Mouse (Mus musculus) small intestine, adult 2 months (tissue): ENCODE data around the gene Snx30. TPM values are rescaled to one million over a fixed set of nuclear protein-coding genes. Genes with fewer than 3 reads are reported as not detected.

Experiments
- H3K27ac ChIP-seq: fragments of 200-500 bp; 2 replicates; pipeline ENCODE4 v1.5.1; 2012; ENCODE audit warnings: low read depth, low read length, control low read depth, inconsistent platforms; ENCODE audit not compliant: insufficient read depth
- H3K27me3 ChIP-seq: fragments of 200-500 bp; 2 replicates; pipeline ENCODE4 v1.6.1; 2012; ENCODE audit warnings: mild to moderate bottlenecking, moderate library complexity, low read length, inconsistent platforms; ENCODE audit not compliant: control insufficient read depth, insufficient read depth
- H3K36me3 ChIP-seq: fragments of 200-500 bp; 2 replicates; pipeline ENCODE4 v1.6.1; 2012; ENCODE audit warnings: mild to moderate bottlenecking, low read length, control low read depth, inconsistent platforms; ENCODE audit not compliant: control insufficient read depth, insufficient read depth
- H3K4me1 ChIP-seq: fragments of 200-500 bp; 2 replicates; pipeline ENCODE4 v1.6.1; 2012; ENCODE audit warnings: low read length, inconsistent platforms, mixed read lengths; ENCODE audit not compliant: control insufficient read depth, insufficient read depth, insufficient read length
- H3K4me3 ChIP-seq: fragments of 200-500 bp; 2 replicates; pipeline ENCODE4 v1.5.1; 2012; ENCODE audit warnings: low read depth, mild to moderate bottlenecking, control low read depth, inconsistent platforms, low read length, moderate library complexity
- CTCF ChIP-seq: fragments of 200-500 bp; IDR thresholded peaks from 2 replicates; pipeline ENCODE4 v1.5.1; 2012; ENCODE audit warnings: low read depth, mild to moderate bottlenecking, control low read depth, inconsistent platforms, low read length, moderate library complexity, mixed read lengths; ENCODE audit not compliant: insufficient replicate concordance, insufficient read length; ENCODE audit errors: extremely low read depth
- POLR2A ChIP-seq: fragments of 200-500 bp; IDR thresholded peaks from 2 replicates; pipeline ENCODE4 v1.6.1; 2012; ENCODE audit warnings: low read depth, mild to moderate bottlenecking, control low read depth, inconsistent platforms, low read length, moderate library complexity
- WGBS: fragments of 180-500 bp; shearing (Covaris S2); methylation state at CpG from one replicate; pipeline ENCODE4 v1.1.7; 2018; 5-methylcytosine and 5-hydroxymethylcytosine counted together
- polyA plus RNA-seq: library from polyadenylated mRNA; depleted of rRNA; stranded (reverse); fragments of >200 nt; gene quantifications from 2 replicates; pipeline ENCODE4 v1.2.3, GENCODE M21; 2012

Gene Snx30
- polyA plus RNA-seq, 1 experiment = 0.75 TPM

- Histone ChIP-seq H3K4me1 (no peaks in the 10 kb centered on the region), H3K36me3 (no peaks in the 10 kb centered on the region), H3K27me3 (no peaks in the 10 kb centered on the region), H3K4me3 (no peak overlapping the region), H3K27ac (no peak overlapping the region)
- WGBS = 93% methylated on average over 10 of the region's 10 CpGs
- TF ChIP-seq POLR2A = no peak
- no peak for TF ChIP-seq CTCF
Observed at GRCm38 (mm10) chr4:59891723-59892416, 86.2 kb downstream of the Snx30 start.

GRCm38 (mm10) chr4:59892731-59893130 lies 87.1 kb downstream of the Snx30 start:
- Histone ChIP-seq H3K4me3 (no peak overlapping the region), H3K27me3 (no peaks in the 10 kb centered on the region), H3K36me3 (no peaks in the 10 kb centered on the region), H3K27ac (no peak overlapping the region), H3K4me1 (no peaks in the 10 kb centered on the region)
- 90% methylated on average over 5 of the region's 5 CpGs for WGBS
- no peak for TF ChIP-seq POLR2A
- no peak for TF ChIP-seq CTCF

- no peaks in the 10 kb centered on the region for H3K4me1 ChIP-seq
- H3K4me3 ChIP-seq = no peak overlapping the region
- H3K27ac ChIP-seq = no peak overlapping the region
- 0 out of 2 replicates have a peak, but pooled peaks cover 1% of the 10 kb centered on the region for H3K36me3 ChIP-seq
- no peaks in the 10 kb centered on the region for H3K27me3 ChIP-seq
- 86% methylated on average over 8 of the region's 8 CpGs for WGBS
- TF ChIP-seq CTCF (no peak), POLR2A (no peak)
Observed at GRCm38 (mm10) chr4:59894415-59894814, 88.8 kb downstream of the Snx30 start.

GRCm38 (mm10) chr4:59894977-59895575 lies 89.4 kb downstream of the Snx30 start:
- TF ChIP-seq CTCF (no peak), POLR2A (no peak)
- Histone ChIP-seq H3K4me1 (no peaks in the 10 kb centered on the region), H3K36me3 (0 out of 2 replicates have a peak, but pooled peaks cover 1% of the 10 kb centered on the region), H3K27ac (no peak overlapping the region), H3K27me3 (no peaks in the 10 kb centered on the region), H3K4me3 (no peak overlapping the region)
- WGBS = 91% methylated on average over 3 of the region's 3 CpGs

GRCm38 (mm10) chr4:59896000-59896399 lies 90.4 kb downstream of the Snx30 start:
- TF ChIP-seq POLR2A = no peak
- no peak for TF ChIP-seq CTCF
- no peak overlapping the region for H3K27ac ChIP-seq
- 0 out of 2 replicates have a peak, but pooled peaks cover 1% of the 10 kb centered on the region for H3K36me3 ChIP-seq
- no peak overlapping the region for H3K4me3 ChIP-seq
- no peaks in the 10 kb centered on the region for H3K27me3 ChIP-seq
- WGBS = 78% methylated on average over 5 of the region's 5 CpGs
- H3K4me1 ChIP-seq = no peaks in the 10 kb centered on the region

- no peak overlapping the region for H3K4me3 ChIP-seq
- no peaks in the 10 kb centered on the region for H3K4me1 ChIP-seq
- H3K27ac ChIP-seq = no peak overlapping the region
- H3K27me3 ChIP-seq = no peaks in the 10 kb centered on the region
- 77% methylated on average over 12 of the region's 12 CpGs for WGBS
- TF ChIP-seq CTCF (no peak), POLR2A (no peak)
- 0 out of 2 replicates have a peak, but pooled peaks cover 1% of the 10 kb centered on the region for H3K36me3 ChIP-seq
Observed at GRCm38 (mm10) chr4:59897814-59898520, 92.3 kb downstream of the Snx30 start.

GRCm38 (mm10) chr4:59898521-59898919 lies 92.9 kb downstream of the Snx30 start:
- 0 out of 2 replicates have a peak, but pooled peaks cover 1% of the 10 kb centered on the region for H3K36me3 ChIP-seq
- TF ChIP-seq POLR2A (no peak), CTCF (no peak)
- H3K4me1 ChIP-seq = no peaks in the 10 kb centered on the region
- 80% methylated on average over 9 of the region's 9 CpGs for WGBS
- H3K4me3 ChIP-seq = no peak overlapping the region
- no peak overlapping the region for H3K27ac ChIP-seq
- H3K27me3 ChIP-seq = no peaks in the 10 kb centered on the region
